Mouse (Mus musculus) embryonic fibroblast, embryonic 13.5 days (primary cell): ENCODE results near the gene Ebf1.

Experiments used
- CTCF ChIP-seq: IDR thresholded peaks from 2 replicates; pipeline ENCODE4 v1.5.1; 2011; ENCODE audit warnings: mild to moderate bottlenecking, control low read depth, low read length, moderate library complexity, borderline replicate concordance; ENCODE audit not compliant: insufficient read depth
- POLR2A ChIP-seq: IDR thresholded peaks from 2 replicates; pipeline ENCODE4 v1.6.1; 2011; ENCODE audit warnings: low read depth, mild to moderate bottlenecking, control low read depth, low read length, moderate library complexity

GRCm38 (mm10) chr11:44813534-44813933 is 196.4 kb downstream of the Ebf1 start:
- TF ChIP-seq CTCF (no peak), POLR2A (no peak)
